13 mouse cellular contexts compared by ENCODE assay signal in genomic region chr5:142391691-142392090, GRCm38 (mm10). TPM values are rescaled to one million over a fixed set of nuclear protein-coding genes. Genes with fewer than 3 reads are reported as not detected.
DNase-seq lines count a peak whose midpoint lies in the region; ATAC-seq and TF ChIP-seq lines count a peak whose summit lies in the region.
"Had no signal": no experiment of that assay in that cellular context is flagged by ENCODE, and none has a peak within 500 bp of the region (broad histone marks: within the 10 kb centered on the region; RNA-seq: fewer than 3 reads in every experiment).

No protein-coding gene starts in this region.

- no peak for DNase-seq in heart, adult 8-10 months (ENCODE audit: low spot score)
- DNase-seq in spleen, adult 2 months (ENCODE audit: low read depth in 1 of 2, low spot score in 2 of 2): no peak
- DNase-seq in spleen, adult 12 weeks (ENCODE audit: low spot score): no peak
- DNase-seq in induced T-regulatory cell, adult 2 months (ENCODE audit: low read depth): peak; percentile 54
- no peak for DNase-seq in right cerebral cortex, adult 18-20 months
- DNase-seq in layer of hippocampus, adult 18-20 months (ENCODE audit: low spot score in 2 of 2): no peak
- DNase-seq: adrenal gland, postnatal 25 days; cerebellum, postnatal 36 days; kidney, postnatal 36 days had no signal

- no peak overlapping the region for H3K9ac ChIP-seq in heart, embryonic 16.5 days (ENCODE audit: low read length)
- H3K9ac ChIP-seq: embryonic facial prominence, embryonic 15.5 days; liver, embryonic 12.5 days had no signal

- no peak overlapping the region for H3K27ac ChIP-seq in heart, embryonic 16.5 days (ENCODE audit: low read length)
- peak overlapping the region; percentile 49 for H3K27ac ChIP-seq in spleen, adult 2 months (ENCODE audit: insufficient read depth, low read length)
- H3K27ac ChIP-seq: embryonic facial prominence, embryonic 15.5 days; liver, embryonic 12.5 days had no signal

- H3K36me3 ChIP-seq in heart, embryonic 16.5 days (ENCODE audit: control insufficient read depth, insufficient read depth): no peaks in the 10 kb centered on the region
- no peaks in the 10 kb centered on the region for H3K36me3 ChIP-seq in spleen, adult 2 months (ENCODE audit: control insufficient read depth, insufficient read depth, low read length)
- H3K36me3 ChIP-seq: embryonic facial prominence, embryonic 15.5 days; liver, embryonic 12.5 days had no signal

- WGBS in heart, embryonic 16.5 days: 67% methylated on average over 5 of the region's 5 CpGs
- WGBS in spleen, adult 2 months: 47% methylated on average over 5 of the region's 5 CpGs

- H3K27me3 ChIP-seq in heart, embryonic 16.5 days (ENCODE audit: control insufficient read depth, insufficient read depth, low read length): no peaks in the 10 kb centered on the region
- H3K27me3 ChIP-seq in spleen, adult 2 months (ENCODE audit: control insufficient read depth, insufficient read depth, low read length): no peaks in the 10 kb centered on the region
- H3K27me3 ChIP-seq: embryonic facial prominence, embryonic 15.5 days; liver, embryonic 12.5 days had no signal

- no peak for TF ChIP-seq CTCF in spleen, adult 2 months (IDR thresholded peaks at IDR 0.05; ENCODE audit: extremely low read depth, insufficient read depth, insufficient read length, insufficient replicate concordance)

- peaks cover 7% of the 10 kb centered on the region for H3K4me1 ChIP-seq in heart, embryonic 16.5 days (ENCODE audit: control insufficient read depth, insufficient read depth, low read length)
- peaks cover 17% of the 10 kb centered on the region; the same call in 1 of the 2 replicates for H3K4me1 ChIP-seq in spleen, adult 2 months (ENCODE audit: control insufficient read depth, insufficient read depth, insufficient read length)

- no peaks in the 10 kb centered on the region; the same call in 1 of the 2 replicates for H3K9me3 ChIP-seq in heart, embryonic 16.5 days (replicated peaks; ENCODE audit: control insufficient read depth, low read length)
- H3K9me3 ChIP-seq: embryonic facial prominence, embryonic 15.5 days; liver, embryonic 12.5 days had no signal

- no peak overlapping the region for H3K4me3 ChIP-seq in heart, embryonic 16.5 days (ENCODE audit: low read length)
- H3K4me3 ChIP-seq in spleen, adult 2 months (ENCODE audit: extremely low read depth, insufficient read depth, insufficient read length): no peak overlapping the region
- H3K4me3 ChIP-seq: embryonic facial prominence, embryonic 15.5 days; liver, embryonic 12.5 days had no signal

- TF ChIP-seq POLR2A in spleen, adult 2 months (IDR thresholded peaks at IDR 0.05; ENCODE audit: low read depth, low read length): no peak

- peak; percentile 37; the same call in 1 of the 2 replicates for ATAC-seq in heart, embryonic 16.5 days (replicated peaks; ENCODE audit: extremely low read depth, insufficient read depth, low FRiP score)
- ATAC-seq: intestine, postnatal 0 days; liver, embryonic 12.5 days had no signal

- H3K4me2 ChIP-seq in heart, embryonic 16.5 days (ENCODE audit: low read depth, low read length): no peak overlapping the region
- H3K4me2 ChIP-seq: embryonic facial prominence, embryonic 15.5 days; liver, embryonic 12.5 days had no signal

RNA-seq across cellular contexts. Expression of gene Foxk1, which starts 9.6 kb away (rescaled TPM):
- polyA plus RNA-seq in heart, embryonic 16.5 days (2015; fragmentation: Nextera tagmentation; extraction: Ambion mirVana): 2.5 and 4.7 TPM in 2 replicates
- 10 to 100 TPM; 11.8 to 16.0 (median 14.2) TPM for total RNA-seq in heart, adult 8-10 months (2022)
- polyA plus RNA-seq in spleen, adult 2 months (2012; rRNA removed): 39.2 and 133 TPM in 2 replicates
- total RNA-seq in layer of hippocampus, adult 18-20 months (2021): 10 to 100 TPM; 51.1 to 55.3 TPM
